Mouse (Mus musculus): ENCODE measurements at regions not wholly inside any gene's neighbourhood (a gene's known extent, or its start where the extent isn't known, plus 50 kb on each side); places are given as distances from the start of the nearest gene placed in this dataset.

- TF ChIP-seq CTCF (conservative IDR thresholded peaks at IDR 0.05; ENCODE audit: low read length) (no peak), POU5F1 (IDR thresholded peaks at IDR 0.05; ENCODE audit: borderline replicate concordance, low read length) (no peak)
These were observed 54.3 kb upstream of the Gm10320 start for GRCm38 (mm10) chr13:98546116-98546515.
